Mouse (Mus musculus): Measurements from ENCODE around the gene Mup5. TPM values are rescaled to one million over a fixed set of nuclear protein-coding genes. Genes with fewer than 3 reads are reported as not detected.
"Not testable (repeated sequence)": the region's sequence is repeated elsewhere in the genome, so short reads cannot be mapped to it uniquely, and the experiment has no call there.

Gene Mup5
- polyA plus RNA-seq, 1 experiment from 2014 or later = not detected

DNA sequence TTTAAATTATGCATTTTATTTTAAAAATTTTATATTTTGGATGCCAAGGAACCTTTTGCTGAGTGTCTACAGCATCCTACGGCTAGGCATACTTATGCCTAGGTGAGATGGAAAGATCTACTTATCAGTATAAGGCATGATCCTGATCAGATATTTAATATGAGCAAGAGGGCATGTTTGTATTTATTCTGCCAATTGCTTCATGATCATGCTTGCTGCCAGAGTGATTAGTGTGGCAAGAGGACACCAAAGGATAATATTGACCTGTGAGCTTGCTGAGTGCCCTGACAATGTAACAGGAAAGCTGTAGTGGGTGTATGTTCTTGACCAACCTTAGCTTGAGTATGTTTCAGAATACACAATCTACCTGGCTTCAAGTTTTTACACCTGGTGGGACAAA is 45.3 kb downstream of the Mup5 start:
- H3K36me3 ChIP-seq; H3K4me2 ChIP-seq (replicated peaks); H3K9ac ChIP-seq; H3K4me3 ChIP-seq (replicated peaks); H3K27ac ChIP-seq; H3K4me1 ChIP-seq (replicated peaks); H3K9me3 ChIP-seq; ATAC-seq; H3K27me3 ChIP-seq (replicated peaks): not testable (repeated sequence)
- 96% methylated on average over 1 of the region's 1 CpGs for WGBS

DNA sequence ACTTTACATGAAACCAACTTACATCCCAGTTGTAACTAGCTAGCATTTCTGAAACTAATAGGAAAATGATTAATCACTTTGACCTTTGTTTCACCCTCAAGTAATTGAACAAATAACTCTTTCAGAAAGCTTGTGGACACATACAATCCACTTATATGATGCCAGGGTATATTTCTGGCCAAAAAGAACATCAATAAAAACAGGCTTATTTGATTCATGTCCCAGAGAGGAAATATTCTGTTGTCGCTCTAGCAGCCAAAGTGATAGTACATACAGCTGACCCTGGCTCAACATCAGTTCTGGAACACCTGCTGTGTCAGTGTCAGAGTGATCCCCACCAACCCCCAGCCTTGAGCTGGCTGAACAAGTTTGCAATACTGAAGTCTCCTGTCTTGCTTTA is 50.8 kb downstream of the Mup5 start:
- WGBS = 67% methylated on average over 1 of the region's 1 CpGs

DNA sequence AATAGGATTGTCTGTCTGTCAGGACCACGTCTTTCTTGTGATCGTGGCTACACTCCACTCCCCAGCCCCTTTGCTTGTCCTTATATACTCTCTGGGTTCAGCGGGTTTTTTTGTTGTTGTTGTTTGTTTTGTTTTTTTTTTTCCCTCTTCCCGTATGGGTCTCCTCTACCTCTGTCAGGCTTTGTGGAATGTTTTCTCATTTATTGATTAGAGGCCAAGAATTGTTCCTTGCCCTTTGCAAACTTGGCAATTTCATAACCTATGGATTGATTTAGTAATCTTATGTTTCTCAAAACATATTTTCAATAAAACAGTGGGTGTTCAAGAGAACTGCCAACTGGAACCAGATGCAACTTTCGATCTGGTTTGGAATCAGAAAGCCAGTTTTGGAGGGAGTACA is 52.9 kb downstream of the Mup5 start, which contains the start of gene Mup19:
Mup19 (minus strand) TSS at position 101 of the 400 bp plus-strand sequence.
- not testable (repeated sequence) for H3K9me3 ChIP-seq; H3K4me2 ChIP-seq (replicated peaks); H3K4me3 ChIP-seq (replicated peaks); H3K9ac ChIP-seq; H3K4me1 ChIP-seq (replicated peaks); H3K27ac ChIP-seq; H3K27me3 ChIP-seq (replicated peaks); H3K36me3 ChIP-seq; ATAC-seq
- WGBS = 96% methylated on average over 1 of the region's 5 CpGs

More for the DNA sequence above, 50.8 kb downstream of the Mup5 start:
- H3K36me3 ChIP-seq; H3K4me2 ChIP-seq (replicated peaks); H3K4me1 ChIP-seq (replicated peaks); ATAC-seq; H3K9ac ChIP-seq; H3K27ac ChIP-seq; H3K27me3 ChIP-seq (replicated peaks); H3K9me3 ChIP-seq; H3K4me3 ChIP-seq (replicated peaks): not testable (repeated sequence)

Other genes with a start within 250 kb of the Mup5 start
- gene Mup17, start 239.4 kb downstream of the Mup5 start, polyA plus RNA-seq (2015; fragmentation: Nextera tagmentation; extraction: Ambion mirVana) = not detected in 2 replicates
- gene Mup18, start 161.1 kb downstream of the Mup5 start, polyA plus RNA-seq (2015; fragmentation: Nextera tagmentation; extraction: Ambion mirVana) = not detected in 2 replicates
- not detected in 2 replicates for gene Mup19, start 53.0 kb downstream of the Mup5 start, polyA plus RNA-seq (2015; fragmentation: Nextera tagmentation; extraction: Ambion mirVana)
- gene Mup20, start 218.9 kb upstream of the Mup5 start, polyA plus RNA-seq (2015; fragmentation: Nextera tagmentation; extraction: Ambion mirVana) = not detected in 2 replicates

All from intestine, embryonic 15.5 days (tissue).